Mouse (Mus musculus): ENCODE results near the gene Ranbp3l. TPM values are rescaled to one million over a fixed set of nuclear protein-coding genes. Genes with fewer than 3 reads are reported as not detected.
A peak's percentile ranks its signal among the peaks of the same experiment; 100 is the strongest.

Gene Ranbp3l
- 10 to 100 TPM in 1 of 2 experiments, 1 to 10 TPM in 1; 7.8 to 11.8 TPM for total RNA-seq (2021)
- long read RNA-seq, experiment 1, partial matches to known transcripts: 0 of 2 reads
- long read RNA-seq, experiment 1, other reads (novel, unspliced or antisense): 2 of 2 reads
- long read RNA-seq, experiment 2, partial matches to known transcripts: 0 of 2 reads
- long read RNA-seq, experiment 2, other reads (novel, unspliced or antisense): 2 of 2 reads

GRCm38 (mm10) chr15:8967573-8968228 lies at the start of gene Ranbp3l:
TSS of gene Ranbp3l (plus strand) at chr15:8967949.
- TF ChIP-seq CTCF (conservative IDR thresholded peaks at IDR 0.05): no peak
- no peak for DNase-seq (ENCODE audit: low spot score in 2 of 2)
- Histone ChIP-seq H3K27ac (peak within 1 kb of the TSS; percentile 82), H3K4me3 (peak within 1 kb of the TSS; percentile 50)

GRCm38 (mm10) chr15:8930061-8930460 lies 37.7 kb upstream of the Ranbp3l start:
- TF ChIP-seq CTCF (conservative IDR thresholded peaks at IDR 0.05): no peak
- Histone ChIP-seq H3K27ac (no peak overlapping the region), H3K4me3 (no peak overlapping the region)
- no peak for DNase-seq (ENCODE audit: low spot score in 2 of 2)

GRCm38 (mm10) chr15:8936911-8937310 lies 30.8 kb upstream of the Ranbp3l start:
- DNase-seq (ENCODE audit: low spot score in 2 of 2): no peak
- H3K27ac ChIP-seq: no peak overlapping the region
- TF ChIP-seq CTCF (conservative IDR thresholded peaks at IDR 0.05): no peak
- H3K4me3 ChIP-seq: no peak overlapping the region

- H3K27ac ChIP-seq: no peak overlapping the region
- no peak for TF ChIP-seq CTCF (conservative IDR thresholded peaks at IDR 0.05)
- H3K4me3 ChIP-seq: no peak overlapping the region
- no peak for DNase-seq (ENCODE audit: low spot score in 2 of 2)
Observed at GRCm38 (mm10) chr15:8940861-8941260, 26.9 kb upstream of the Ranbp3l start.

- Histone ChIP-seq H3K4me3 (no peak overlapping the region), H3K27ac (no peak overlapping the region)
- TF ChIP-seq CTCF (conservative IDR thresholded peaks at IDR 0.05): no peak
- DNase-seq (ENCODE audit: low spot score in 2 of 2): no peak
Observed at GRCm38 (mm10) chr15:8950856-8951255, 16.9 kb upstream of the Ranbp3l start.

- TF ChIP-seq CTCF (conservative IDR thresholded peaks at IDR 0.05): peak; percentile 59
- Histone ChIP-seq H3K4me3 (no peak overlapping the region), H3K27ac (no peak overlapping the region)
- DNase-seq (ENCODE audit: low spot score in 2 of 2): no peak
Observed at GRCm38 (mm10) chr15:8963323-8963722, 4.4 kb upstream of the Ranbp3l start.

- no peak for TF ChIP-seq CTCF (conservative IDR thresholded peaks at IDR 0.05)
- Histone ChIP-seq H3K27ac (peak overlapping the region; percentile 82), H3K4me3 (peak overlapping the region; percentile 50)
- DNase-seq (ENCODE audit: low spot score in 2 of 2): no peak
Observed at GRCm38 (mm10) chr15:8968229-8968595, 463 bp downstream of the Ranbp3l start.

GRCm38 (mm10) chr15:8969061-8969635 lies 1.4 kb downstream of the Ranbp3l start:
- DNase-seq (ENCODE audit: low spot score in 2 of 2): no peak
- Histone ChIP-seq H3K27ac (no peak overlapping the region; the same call in 1 of the 2 replicates), H3K4me3 (peak overlapping the region; percentile 50; the same call in 1 of the 2 replicates)
- no peak for TF ChIP-seq CTCF (conservative IDR thresholded peaks at IDR 0.05)

GRCm38 (mm10) chr15:8991211-8991610 lies 23.5 kb downstream of the Ranbp3l start:
- DNase-seq (ENCODE audit: low spot score in 2 of 2): no peak
- no peak overlapping the region for H3K27ac ChIP-seq
- no peak for TF ChIP-seq CTCF (conservative IDR thresholded peaks at IDR 0.05)
- no peak overlapping the region for H3K4me3 ChIP-seq

- no peak for DNase-seq (ENCODE audit: low spot score in 2 of 2)
- Histone ChIP-seq H3K4me3 (no peak overlapping the region), H3K27ac (no peak overlapping the region)
- TF ChIP-seq CTCF (conservative IDR thresholded peaks at IDR 0.05): no peak
Observed at GRCm38 (mm10) chr15:8991859-8992838, 24.4 kb downstream of the Ranbp3l start.

- DNase-seq (ENCODE audit: low spot score in 2 of 2): peak; percentile 23 to 54
- Histone ChIP-seq H3K27ac (peak overlapping the region; percentile 70), H3K4me3 (no peak overlapping the region)
- TF ChIP-seq CTCF (conservative IDR thresholded peaks at IDR 0.05): peak; percentile 65
Observed at GRCm38 (mm10) chr15:8994608-8995277, 27.0 kb downstream of the Ranbp3l start.

GRCm38 (mm10) chr15:8995490-8995889 lies 27.7 kb downstream of the Ranbp3l start:
- peak overlapping the region; percentile 10; the same call in 1 of the 2 replicates for H3K27ac ChIP-seq
- no peak overlapping the region for H3K4me3 ChIP-seq
- no peak for DNase-seq (ENCODE audit: low spot score in 2 of 2)
- no peak for TF ChIP-seq CTCF (conservative IDR thresholded peaks at IDR 0.05)

Measured in layer of hippocampus, adult 2 months (tissue).